Mouse (Mus musculus) embryonic facial prominence, embryonic 14.5 days (tissue): ENCODE results near the gene Olfr46. TPM values are rescaled to one million over a fixed set of nuclear protein-coding genes. Genes with fewer than 3 reads are reported as not detected.
"Not testable (repeated sequence)": the region's sequence is repeated elsewhere in the genome, so short reads cannot be mapped to it uniquely, and the experiment has no call there.

Source experiments
- ATAC-seq: fragments of 200-750 bp; cut with Nextera tagmentation; 2 replicates; pipeline ENCODE4 v1.8.0; 2017; ENCODE audit warnings: low read depth, moderate number of reproducible peaks, moderate TSS enrichment
- DNase-seq: peaks from one replicate; pipeline ENCODE4 v3.0.0-alpha.2; 2015; ENCODE audit warnings: low spot score
- H3K27ac ChIP-seq: fragments of 300-500 bp; sonication (generic); replicated peaks from 2 replicates; pipeline ENCODE4 v1.5.1; 2014; ENCODE audit warnings: low read depth, mild to moderate bottlenecking, low read length, moderate library complexity
- H3K27me3 ChIP-seq: fragments of 300-500 bp; sonication (generic); replicated peaks from 2 replicates; pipeline ENCODE4 v1.6.1; 2014; ENCODE audit warnings: low read length; ENCODE audit not compliant: control insufficient read depth, insufficient read depth
- H3K36me3 ChIP-seq: fragments of 300-500 bp; sonication (generic); 2 replicates; pipeline ENCODE4 v1.6.1; 2014; ENCODE audit warnings: low read length, mixed read lengths; ENCODE audit not compliant: control insufficient read depth, insufficient read depth
- H3K4me1 ChIP-seq: fragments of 300-500 bp; sonication (generic); 2 replicates; pipeline ENCODE4 v1.6.1; 2014; ENCODE audit warnings: antibody characterized with exemption, low read length; ENCODE audit not compliant: control insufficient read depth, insufficient read depth
- H3K4me2 ChIP-seq: fragments of 300-500 bp; sonication (generic); 2 replicates; pipeline ENCODE4 v1.6.1; 2014; ENCODE audit warnings: low read depth, mild to moderate bottlenecking, low read length, moderate library complexity, mixed read lengths
- H3K4me3 ChIP-seq: fragments of 300-500 bp; sonication (generic); 2 replicates; pipeline ENCODE4 v1.5.1; 2014; ENCODE audit warnings: low read depth, mild to moderate bottlenecking, low read length
- H3K9ac ChIP-seq: fragments of 300-500 bp; sonication (generic); 2 replicates; pipeline ENCODE4 v1.6.1; 2014; ENCODE audit warnings: low read depth, mild to moderate bottlenecking, low read length, moderate library complexity, mixed read lengths
- H3K9me3 ChIP-seq: fragments of 300-500 bp; sonication (generic); 2 replicates; pipeline ENCODE4 v1.6.1; 2016; ENCODE audit warnings: low read length; ENCODE audit not compliant: control insufficient read depth
- WGBS: fragments of 180-500 bp; shearing (Covaris S2); extraction: QIAGEN DNeasy Blood & Tissue Kit; methylation state at CpG from one replicate; pipeline ENCODE4 v1.1.7; 2014; 5-methylcytosine and 5-hydroxymethylcytosine counted together
- polyA plus RNA-seq: library from polyadenylated mRNA; unstranded; fragments of >200 nt; fragmentation: Nextera tagmentation; extraction: Ambion mirVana; gene quantifications from 2 replicates; pipeline ENCODE4 v1.2.1, GENCODE M21; 2014

The Olfr46 gene
- polyA plus RNA-seq = not detected in 2 replicates

GRCm38 (mm10) chr7:140600969-140601368 lies at the start of gene Olfr46:
Gene Olfr46, plus strand, starts transcription at chr7:140601269.
- 75% methylated on average over 2 of the region's 2 CpGs for WGBS

DNA sequence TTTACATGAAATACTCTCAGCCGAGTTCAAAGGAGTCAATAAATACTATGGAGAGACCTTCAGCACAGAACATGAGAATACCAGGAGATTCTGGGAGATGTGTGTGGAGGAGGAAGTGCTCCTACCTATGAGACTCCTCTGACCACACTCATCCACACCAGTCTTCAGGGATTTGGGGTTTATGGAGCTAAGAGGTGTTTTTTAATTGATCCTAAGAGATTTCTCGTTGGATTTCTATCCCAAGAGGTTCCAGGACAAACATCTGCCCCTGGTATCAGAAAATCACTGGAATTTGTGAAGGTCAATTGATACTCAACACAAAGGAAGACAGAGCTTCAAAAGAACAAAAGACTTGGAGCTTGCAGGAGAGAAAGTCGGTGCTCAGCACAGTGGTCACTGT lies 33.5 kb upstream of the Olfr46 start, which contains the start of gene Olfr538:
Olfr538 (plus strand) TSS at position 301 of the 400 bp plus-strand sequence.
- Histone ChIP-seq H3K27me3 (no peaks in the 10 kb centered on the region), H3K27ac (no peak within 1 kb of the TSS), H3K36me3 (no peaks in the 10 kb centered on the region), H3K4me1 (no peaks in the 10 kb centered on the region), H3K4me3 (no peak within 1 kb of the TSS), H3K4me2 (no peak within 1 kb of the TSS), H3K9me3 (no peaks in the 10 kb centered on the region), H3K9ac (no peak within 1 kb of the TSS)
- DNase-seq (no peak), ATAC-seq (no peak)
- 68% methylated on average over 3 of the region's 3 CpGs for WGBS

More at GRCm38 (mm10) chr7:140600969-140601368, at the start of gene Olfr46:
- not testable (repeated sequence) for ATAC-seq, DNase-seq, H3K36me3 ChIP-seq, H3K9ac ChIP-seq, H3K4me1 ChIP-seq, H3K27ac ChIP-seq, H3K4me3 ChIP-seq, H3K27me3 ChIP-seq, H3K9me3 ChIP-seq, H3K4me2 ChIP-seq

- H3K4me3 ChIP-seq, ATAC-seq, H3K36me3 ChIP-seq: not testable (repeated sequence)
Measured at GRCm38 (mm10) chr7:140628670-140629069, 27.6 kb downstream of the Olfr46 start, which contains the start of gene Olfr61. Gene Olfr61, plus strand, starts transcription at chr7:140628970.

GRCm38 (mm10) chr7:140630559-140630958 lies 29.5 kb downstream of the Olfr46 start:
- WGBS = 68% methylated on average over 1 of the region's 1 CpGs
- ATAC-seq (no peak), DNase-seq (no peak)
- no peaks in the 10 kb centered on the region for H3K36me3 ChIP-seq
- no peaks in the 10 kb centered on the region for H3K9me3 ChIP-seq
- H3K4me1 ChIP-seq = no peaks in the 10 kb centered on the region
- H3K27ac ChIP-seq = no peak overlapping the region
- H3K4me2 ChIP-seq = no peak overlapping the region
- no peaks in the 10 kb centered on the region for H3K27me3 ChIP-seq
- no peak overlapping the region for H3K9ac ChIP-seq
- no peak overlapping the region for H3K4me3 ChIP-seq

More at GRCm38 (mm10) chr7:140628670-140629069, 27.6 kb downstream of the Olfr46 start, which contains the start of gene Olfr61:
- not testable (repeated sequence) for H3K4me2 ChIP-seq, H3K27ac ChIP-seq, DNase-seq, H3K9ac ChIP-seq, H3K9me3 ChIP-seq, H3K27me3 ChIP-seq, H3K4me1 ChIP-seq
- 82% methylated on average over 3 of the region's 3 CpGs for WGBS

DNA sequence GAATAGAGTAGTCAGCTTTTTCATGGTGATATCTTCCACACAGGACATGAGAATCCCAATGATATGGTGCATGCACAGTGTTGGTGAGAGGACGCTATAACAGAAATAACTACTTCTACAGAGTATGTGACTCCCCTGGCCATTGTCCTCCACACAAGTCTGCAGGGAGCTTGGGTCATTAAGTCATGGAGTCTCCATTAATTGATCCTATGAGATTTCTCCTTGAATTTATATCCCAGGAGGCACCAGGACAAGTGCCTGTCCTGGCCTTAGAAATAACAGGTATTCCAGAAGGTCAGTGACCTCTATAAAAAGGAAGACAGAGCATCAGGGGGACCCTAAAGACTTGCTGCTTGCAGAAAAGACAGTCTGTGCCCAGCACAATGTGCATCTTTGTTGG lies 45.1 kb downstream of the Olfr46 start, which contains the start of gene Olfr53:
Olfr53 (plus strand) TSS at position 301 of the 400 bp plus-strand sequence.
- Histone ChIP-seq H3K9ac (no peak within 1 kb of the TSS), H3K27ac (no peak within 1 kb of the TSS), H3K9me3 (no peaks in the 10 kb centered on the region), H3K4me3 (no peak within 1 kb of the TSS), H3K36me3 (no peaks in the 10 kb centered on the region), H3K4me2 (no peak within 1 kb of the TSS), H3K27me3 (no peaks in the 10 kb centered on the region), H3K4me1 (no peaks in the 10 kb centered on the region)
- WGBS = 70% methylated on average over 1 of the region's 1 CpGs
- no peak for DNase-seq
- no peak for ATAC-seq

DNA sequence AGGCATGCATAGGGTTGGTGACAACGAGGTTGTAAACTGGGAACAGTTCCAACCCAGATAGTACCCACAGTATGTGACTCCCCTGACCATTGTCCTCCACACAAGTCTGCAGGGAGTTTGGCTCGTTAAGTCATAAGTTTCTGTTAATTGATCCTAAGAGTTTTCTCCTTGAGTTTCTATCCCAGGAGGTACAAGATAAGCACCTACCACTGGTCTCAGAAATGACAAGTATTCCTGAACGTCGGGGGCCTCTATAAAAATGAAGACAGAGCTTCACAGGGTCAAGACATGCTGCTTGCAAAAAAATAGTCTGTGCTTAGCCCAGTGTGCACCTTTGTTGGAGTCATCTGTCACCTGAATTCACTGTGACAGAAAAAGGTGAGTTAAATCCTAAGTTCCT lies 58.6 kb downstream of the Olfr46 start, which contains the start of gene Olfr539:
Olfr539 (plus strand) TSS at position 301 of the 400 bp plus-strand sequence.
- H3K4me2 ChIP-seq = no peak within 1 kb of the TSS
- DNase-seq = no peak
- WGBS = 66% methylated on average over 4 of the region's 4 CpGs

More for the DNA sequence above, 58.6 kb downstream of the Olfr46 start, which contains the start of gene Olfr539:
- no peaks in the 10 kb centered on the region for H3K27me3 ChIP-seq
- no peaks in the 10 kb centered on the region for H3K9me3 ChIP-seq
- no peaks in the 10 kb centered on the region for H3K36me3 ChIP-seq
- H3K4me3 ChIP-seq = no peak within 1 kb of the TSS
- H3K4me1 ChIP-seq = no peaks in the 10 kb centered on the region
- H3K27ac ChIP-seq = no peak within 1 kb of the TSS
- ATAC-seq = no peak
- H3K9ac ChIP-seq = no peak within 1 kb of the TSS

Other genes starting within 250 kb of the Olfr46 start
- gene Olfr60, start 239.6 kb upstream of the Olfr46 start, polyA plus RNA-seq = not detected in 2 replicates
- not detected in 2 replicates for gene Olfr530, start 224.9 kb upstream of the Olfr46 start, polyA plus RNA-seq
- not detected in 2 replicates for gene Olfr531, start 198.4 kb upstream of the Olfr46 start, polyA plus RNA-seq
- gene Olfr532, start 179.6 kb upstream of the Olfr46 start, polyA plus RNA-seq = not detected in 2 replicates
- 0.25 TPM in 1 of 2 replicates, not detected in the other for gene Olfr533, start 137.9 kb upstream of the Olfr46 start, polyA plus RNA-seq
- not detected in 2 replicates for gene Olfr535, start 117.1 kb upstream of the Olfr46 start, polyA plus RNA-seq
- gene Olfr536, start 93.9 kb upstream of the Olfr46 start, polyA plus RNA-seq = 0.04 and 0.22 TPM in 2 replicates
- not detected in 2 replicates for gene Olfr538, start 33.4 kb upstream of the Olfr46 start, polyA plus RNA-seq
- gene Olfr61, start 27.7 kb downstream of the Olfr46 start, polyA plus RNA-seq = not detected in 2 replicates
- gene Olfr53, start 45.2 kb downstream of the Olfr46 start, polyA plus RNA-seq = not detected in 2 replicates
- gene Olfr539, start 58.7 kb downstream of the Olfr46 start, polyA plus RNA-seq = 0.20 TPM in 1 of 2 replicates, not detected in the other
- not detected in 2 replicates for gene Olfr45, start 80.7 kb downstream of the Olfr46 start, polyA plus RNA-seq
- gene Olfr541, start 96.0 kb downstream of the Olfr46 start, polyA plus RNA-seq = not detected in 2 replicates
- gene Cyp2e1, start 162.5 kb downstream of the Olfr46 start, polyA plus RNA-seq = not detected in 2 replicates
- 0.35 and 0.69 TPM in 2 replicates for gene Syce1, start 186.6 kb downstream of the Olfr46 start, polyA plus RNA-seq
- gene Zfp941, start 220.9 kb downstream of the Olfr46 start, polyA plus RNA-seq = 1.4 and 2.3 TPM in 2 replicates
- gene Urah, start 233.7 kb downstream of the Olfr46 start, polyA plus RNA-seq = 7.6 and 12.9 TPM in 2 replicates
- gene Scgb1c1, start 244.3 kb downstream of the Olfr46 start, polyA plus RNA-seq = 0.88 and 3.6 TPM in 2 replicates
- not detected in 2 replicates for gene Odf3, start 246.5 kb downstream of the Olfr46 start, polyA plus RNA-seq